Mouse (Mus musculus): ENCODE results near the gene As3mt. TPM values are rescaled to one million over a fixed set of nuclear protein-coding genes. Genes with fewer than 3 reads are reported as not detected.

The As3mt gene
- polyA plus RNA-seq, 1 experiment from 2014 or later, result 34.8 TPM

DNA sequence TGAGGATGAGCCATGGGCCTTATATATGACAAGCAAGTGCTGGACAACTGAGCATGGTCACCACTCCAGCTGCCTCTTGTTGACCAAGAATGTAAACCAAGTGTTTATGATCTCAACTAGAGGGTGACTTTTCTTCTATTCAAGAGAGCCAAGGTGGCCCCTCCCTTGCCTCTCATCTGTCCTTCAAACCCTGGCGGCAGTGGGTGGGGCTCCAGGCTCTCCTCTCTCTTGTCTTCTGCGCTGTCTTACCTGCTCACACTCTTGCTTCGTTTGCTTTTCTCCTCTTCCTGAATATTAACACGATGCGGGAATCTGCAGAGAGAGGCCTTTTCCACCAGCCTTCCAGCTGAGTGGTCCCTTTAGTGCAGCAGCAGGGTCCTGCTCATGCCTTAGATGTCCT lies 76.8 kb downstream of the As3mt start:
- Histone ChIP-seq H3K27me3 (ENCODE audit: control insufficient read depth, insufficient read depth, low read depth, low read length) (no peaks in the 10 kb centered on the region), H3K9ac (ENCODE audit: low read length) (no peak overlapping the region), H3K4me3 (ENCODE audit: low read length) (no peak overlapping the region), H3K27ac (ENCODE audit: low read length) (no peak overlapping the region), H3K4me2 (ENCODE audit: low read depth, low read length) (no peak overlapping the region), H3K4me1 (replicated peaks; ENCODE audit: control insufficient read depth, insufficient read depth, low read length) (no peaks in the 10 kb centered on the region), H3K36me3 (ENCODE audit: control insufficient read depth, insufficient read depth, low read length) (no peaks in the 10 kb centered on the region), H3K9me3 (ENCODE audit: control insufficient read depth, low read length) (no peaks in the 10 kb centered on the region)
- 50% methylated on average over 5 of the region's 5 CpGs for WGBS
- ATAC-seq (ENCODE audit: low read depth), result no peak

- H3K9ac ChIP-seq (ENCODE audit: low read length), result no peak overlapping the region
- no peak overlapping the region for H3K27ac ChIP-seq (ENCODE audit: low read length)
- 64% methylated on average over 6 of the region's 6 CpGs for WGBS
- H3K27me3 ChIP-seq (ENCODE audit: control insufficient read depth, insufficient read depth, low read depth, low read length), result no peaks in the 10 kb centered on the region
- H3K36me3 ChIP-seq (ENCODE audit: control insufficient read depth, insufficient read depth, low read length), result no peaks in the 10 kb centered on the region
- H3K4me1 ChIP-seq (replicated peaks; ENCODE audit: control insufficient read depth, insufficient read depth, low read length), result no peaks in the 10 kb centered on the region
- H3K9me3 ChIP-seq (ENCODE audit: control insufficient read depth, low read length), result no peaks in the 10 kb centered on the region
- ATAC-seq (ENCODE audit: low read depth), result no peak
- H3K4me3 ChIP-seq (ENCODE audit: low read length), result no peak overlapping the region
- no peak overlapping the region for H3K4me2 ChIP-seq (ENCODE audit: low read depth, low read length)
These were observed 77.2 kb downstream of the As3mt start for GRCm38 (mm10) chr19:46784502-46784901.

DNA sequence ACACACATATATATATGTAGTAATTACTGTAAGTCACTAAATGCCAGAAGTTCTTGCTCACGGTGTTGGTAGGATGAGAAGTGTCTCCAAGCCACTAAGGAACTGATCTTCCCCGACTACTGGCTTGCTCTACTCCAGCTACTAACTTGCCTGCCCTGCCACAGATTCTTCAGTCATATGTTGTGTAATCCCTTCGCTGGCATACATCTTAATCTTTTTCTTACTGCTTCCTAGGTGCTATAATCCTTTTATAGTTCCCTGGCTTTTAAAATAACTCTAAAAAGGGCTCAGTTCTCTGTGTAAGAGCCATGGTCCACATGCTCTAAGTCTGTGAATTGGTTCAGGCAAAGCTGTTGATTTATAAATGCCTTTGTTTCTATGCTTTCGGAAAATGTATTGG lies 78.4 kb downstream of the As3mt start:
- no peak overlapping the region for H3K4me2 ChIP-seq (ENCODE audit: low read depth, low read length)
- WGBS, result 78% methylated on average over 4 of the region's 4 CpGs
- no peaks in the 10 kb centered on the region for H3K27me3 ChIP-seq (ENCODE audit: control insufficient read depth, insufficient read depth, low read depth, low read length)
- H3K9ac ChIP-seq (ENCODE audit: low read length), result no peak overlapping the region
- ATAC-seq (ENCODE audit: low read depth), result no peak
- H3K36me3 ChIP-seq (ENCODE audit: control insufficient read depth, insufficient read depth, low read length), result no peaks in the 10 kb centered on the region
- no peak overlapping the region for H3K4me3 ChIP-seq (ENCODE audit: low read length)
- no peaks in the 10 kb centered on the region for H3K9me3 ChIP-seq (ENCODE audit: control insufficient read depth, low read length)
- no peak overlapping the region for H3K27ac ChIP-seq (ENCODE audit: low read length)
- no peaks in the 10 kb centered on the region for H3K4me1 ChIP-seq (replicated peaks; ENCODE audit: control insufficient read depth, insufficient read depth, low read length)

- Histone ChIP-seq H3K4me1 (replicated peaks; ENCODE audit: control insufficient read depth, insufficient read depth, low read length) (peaks cover 2% of the 10 kb centered on the region; the same call in 1 of the 2 replicates), H3K4me3 (ENCODE audit: low read length) (no peak overlapping the region), H3K27me3 (ENCODE audit: control insufficient read depth, insufficient read depth, low read depth, low read length) (no peaks in the 10 kb centered on the region), H3K27ac (ENCODE audit: low read length) (no peak overlapping the region), H3K4me2 (ENCODE audit: low read depth, low read length) (no peak overlapping the region), H3K9me3 (ENCODE audit: control insufficient read depth, low read length) (no peaks in the 10 kb centered on the region), H3K36me3 (ENCODE audit: control insufficient read depth, insufficient read depth, low read length) (no peaks in the 10 kb centered on the region), H3K9ac (ENCODE audit: low read length) (no peak overlapping the region)
- ATAC-seq (ENCODE audit: low read depth), result no peak
- 94% methylated on average over 1 of the region's 1 CpGs for WGBS
These were observed 82.5 kb downstream of the As3mt start for GRCm38 (mm10) chr19:46789782-46790181.

Other genes with a start within 250 kb of the As3mt start
- gene Trim8, start 205.8 kb upstream of the As3mt start, polyA plus RNA-seq (2015; fragmentation: Nextera tagmentation; extraction: Ambion mirVana), result 22.4 and 24.9 TPM in 2 replicates
- gene Arl3, start 134.3 kb upstream of the As3mt start, polyA plus RNA-seq (2015; fragmentation: Nextera tagmentation; extraction: Ambion mirVana), result 113 and 118 TPM in 2 replicates
- 24.6 and 28.4 TPM in 2 replicates for gene Sfxn2, start 134.1 kb upstream of the As3mt start, polyA plus RNA-seq (2015; fragmentation: Nextera tagmentation; extraction: Ambion mirVana)
- 43.9 and 44.0 TPM in 2 replicates for gene Wbp1l, start 108.4 kb upstream of the As3mt start, polyA plus RNA-seq (2015; fragmentation: Nextera tagmentation; extraction: Ambion mirVana)
- gene Cyp17a1, start 34.3 kb upstream of the As3mt start, polyA plus RNA-seq (2015; fragmentation: Nextera tagmentation; extraction: Ambion mirVana), result 0.09 and 0.38 TPM in 2 replicates
- gene Borcs7, start 17.6 kb upstream of the As3mt start, polyA plus RNA-seq (2015; fragmentation: Nextera tagmentation; extraction: Ambion mirVana), result 15.9 and 16.3 TPM in 2 replicates
- 2.5 and 2.6 TPM in 2 replicates for gene Cnnm2, start 54.1 kb downstream of the As3mt start, polyA plus RNA-seq (2015; fragmentation: Nextera tagmentation; extraction: Ambion mirVana)